Mouse (Mus musculus) liver, embryonic 11.5 days (tissue): Measurements from ENCODE around the gene Tex264. TPM values are rescaled to one million over a fixed set of nuclear protein-coding genes. Genes with fewer than 3 reads are reported as not detected.

Source experiments
- ATAC-seq: fragments of 200-750 bp; cut with Nextera tagmentation; replicated peaks from 2 replicates; pipeline ENCODE4 v1.8.0; 2017; ENCODE audit warnings: moderate number of reproducible peaks, mild to moderate bottlenecking, moderate TSS enrichment, moderate library complexity; ENCODE audit not compliant: low FRiP score
- DNase-seq: peaks from one replicate; pipeline ENCODE4 v3.0.0-alpha.2; 2017; ENCODE audit warnings: low spot score
- H3K27ac ChIP-seq: fragments of 300-500 bp; sonication (generic); 2 replicates; pipeline ENCODE4 v1.5.1; 2014; ENCODE audit warnings: mild to moderate bottlenecking, low read depth, low read length, control low read depth
- H3K27me3 ChIP-seq: fragments of 300-500 bp; sonication (generic); replicated peaks from 2 replicates; pipeline ENCODE4 v1.6.1; 2014; ENCODE audit warnings: low read length, mixed read lengths; ENCODE audit not compliant: control insufficient read depth, insufficient read depth
- H3K36me3 ChIP-seq: fragments of 300-500 bp; sonication (generic); 2 replicates; pipeline ENCODE4 v1.6.1; 2014; ENCODE audit warnings: mild to moderate bottlenecking, low read length, moderate library complexity, mixed read lengths; ENCODE audit not compliant: control insufficient read depth, insufficient read depth
- H3K4me1 ChIP-seq: fragments of 300-500 bp; sonication (generic); replicated peaks from 2 replicates; pipeline ENCODE4 v1.6.1; 2014; ENCODE audit warnings: low read length, mixed read lengths; ENCODE audit not compliant: control insufficient read depth, insufficient read depth
- H3K4me2 ChIP-seq: fragments of 300-500 bp; sonication (generic); 2 replicates; pipeline ENCODE4 v1.6.1; 2014; ENCODE audit warnings: mild to moderate bottlenecking, control low read depth, moderate library complexity
- H3K4me3 ChIP-seq: fragments of 300-500 bp; sonication (generic); 2 replicates; pipeline ENCODE4 v1.5.1; 2014; ENCODE audit warnings: low read depth, low read length, control low read depth
- H3K9ac ChIP-seq: fragments of 300-500 bp; sonication (generic); 2 replicates; pipeline ENCODE4 v1.6.1; 2014; ENCODE audit warnings: low read depth, low read length, control low read depth
- H3K9me3 ChIP-seq: fragments of 300-500 bp; sonication (generic); 2 replicates; pipeline ENCODE4 v1.6.1; 2016; ENCODE audit warnings: low read length, inconsistent platforms, mixed read lengths; ENCODE audit not compliant: control insufficient read depth
- WGBS: fragments of 180-500 bp; shearing (Covaris S2); extraction: QIAGEN DNeasy Blood & Tissue Kit; methylation state at CpG from one replicate; pipeline ENCODE4 v1.1.7; 2014; 5-methylcytosine and 5-hydroxymethylcytosine counted together
- polyA plus RNA-seq: library from polyadenylated mRNA; unstranded; fragments of >200 nt; fragmentation: Nextera tagmentation; extraction: Ambion mirVana; gene quantifications from 2 replicates; pipeline ENCODE4 v1.2.1, GENCODE M21; 2014

Gene Tex264
- polyA plus RNA-seq: 29.3 and 33.1 TPM in 2 replicates

GRCm38 (mm10) chr9:106685249-106686101 is at the start of gene Tex264:
TSS of gene Tex264 (minus strand) at chr9:106685927.
- Histone ChIP-seq H3K9ac (peak within 1 kb of the TSS; percentile 80), H3K27ac (peak within 1 kb of the TSS; percentile 17), H3K36me3 (no peaks in the 10 kb centered on the region; the same call in 1 of the 2 replicates), H3K4me3 (peak within 1 kb of the TSS; percentile 62), H3K4me1 (peaks cover 19% of the 10 kb centered on the region), H3K9me3 (no peaks in the 10 kb centered on the region), H3K27me3 (no peaks in the 10 kb centered on the region), H3K4me2 (peak within 1 kb of the TSS; percentile 83)
- DNase-seq: peak; percentile 80
- ATAC-seq: peak; percentile 79
- under 1% methylated on average over 86 of the region's 86 CpGs for WGBS

DNA sequence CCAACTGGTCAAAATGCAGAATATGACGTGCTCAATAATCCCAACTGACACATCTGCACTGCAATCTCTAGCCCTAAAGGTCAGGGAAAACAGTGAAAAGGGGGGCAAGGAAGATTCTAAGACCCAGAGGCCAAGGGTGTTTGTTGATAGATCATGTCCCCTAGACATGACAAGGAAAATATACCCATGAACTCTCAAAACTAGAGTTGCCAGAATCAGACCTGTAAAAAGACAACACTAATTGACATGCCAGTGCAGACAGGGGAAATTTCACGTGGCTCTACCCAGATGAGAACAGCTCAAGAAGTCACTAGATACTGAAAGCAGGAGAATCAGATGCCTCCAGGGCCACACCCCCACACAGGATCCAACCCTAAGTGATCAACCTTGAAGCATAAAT is 48.0 kb upstream of the Tex264 start:
- DNase-seq: no peak
- H3K27me3 ChIP-seq: no peaks in the 10 kb centered on the region
- WGBS: 76% methylated on average over 2 of the region's 2 CpGs
- no peak overlapping the region for H3K4me2 ChIP-seq
- no peak overlapping the region for H3K9ac ChIP-seq
- ATAC-seq: no peak
- no peaks in the 10 kb centered on the region for H3K9me3 ChIP-seq
- no peak overlapping the region for H3K27ac ChIP-seq
- no peaks in the 10 kb centered on the region for H3K4me1 ChIP-seq
- 0 out of 2 replicates have a peak, but pooled peaks cover 2% of the 10 kb centered on the region for H3K36me3 ChIP-seq
- H3K4me3 ChIP-seq: no peak overlapping the region

- Histone ChIP-seq H3K4me1 (peaks cover 4% of the 10 kb centered on the region), H3K27me3 (no peaks in the 10 kb centered on the region), H3K9me3 (no peaks in the 10 kb centered on the region), H3K4me2 (no peak overlapping the region), H3K27ac (no peak overlapping the region), H3K36me3 (no peaks in the 10 kb centered on the region), H3K9ac (no peak overlapping the region), H3K4me3 (no peak overlapping the region)
- no peak for DNase-seq
- 93% methylated on average over 2 of the region's 2 CpGs for WGBS
- ATAC-seq: no peak
Measured at GRCm38 (mm10) chr9:106729416-106729815, 43.7 kb upstream of the Tex264 start.

GRCm38 (mm10) chr9:106726891-106727290 is 41.2 kb upstream of the Tex264 start:
- Histone ChIP-seq H3K27me3 (no peaks in the 10 kb centered on the region), H3K36me3 (no peaks in the 10 kb centered on the region), H3K4me1 (peaks cover 4% of the 10 kb centered on the region), H3K9ac (no peak overlapping the region), H3K4me3 (no peak overlapping the region), H3K9me3 (no peaks in the 10 kb centered on the region), H3K27ac (peak overlapping the region; percentile 41; the same call in 1 of the 2 replicates), H3K4me2 (0 out of 2 replicates have a peak overlapping the region, but pooled peaks have one; percentile 18)
- DNase-seq (peak; percentile 34), ATAC-seq (peak; percentile 96)
- WGBS: 38% methylated on average over 1 of the region's 1 CpGs

DNA sequence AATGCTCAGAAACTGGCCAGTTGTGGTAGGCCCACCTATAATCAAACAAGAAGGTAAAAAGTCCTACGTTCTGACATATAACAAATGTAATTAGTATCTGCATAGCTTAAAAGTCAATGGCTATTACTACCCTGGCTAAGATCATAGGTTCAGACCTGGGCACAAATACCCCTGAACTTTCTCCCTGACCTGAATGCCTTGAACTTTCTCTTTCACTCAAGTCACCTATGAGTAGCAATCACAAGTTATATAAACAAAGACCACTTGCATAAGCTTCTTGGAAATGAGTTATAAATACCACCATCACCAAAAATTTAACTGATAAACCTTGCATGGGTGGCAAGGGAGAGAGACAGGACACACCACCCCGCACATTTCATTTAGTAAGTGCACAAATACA is 39.7 kb upstream of the Tex264 start:
- WGBS: 84% methylated on average over 2 of the region's 2 CpGs
- H3K4me2 ChIP-seq: no peak overlapping the region
- H3K9me3 ChIP-seq: no peaks in the 10 kb centered on the region
- no peaks in the 10 kb centered on the region for H3K27me3 ChIP-seq
- H3K4me3 ChIP-seq: no peak overlapping the region
- H3K27ac ChIP-seq: no peak overlapping the region
- DNase-seq (no peak), ATAC-seq (no peak)
- H3K9ac ChIP-seq: no peak overlapping the region
- no peaks in the 10 kb centered on the region for H3K36me3 ChIP-seq
- H3K4me1 ChIP-seq: peaks cover 4% of the 10 kb centered on the region

DNA sequence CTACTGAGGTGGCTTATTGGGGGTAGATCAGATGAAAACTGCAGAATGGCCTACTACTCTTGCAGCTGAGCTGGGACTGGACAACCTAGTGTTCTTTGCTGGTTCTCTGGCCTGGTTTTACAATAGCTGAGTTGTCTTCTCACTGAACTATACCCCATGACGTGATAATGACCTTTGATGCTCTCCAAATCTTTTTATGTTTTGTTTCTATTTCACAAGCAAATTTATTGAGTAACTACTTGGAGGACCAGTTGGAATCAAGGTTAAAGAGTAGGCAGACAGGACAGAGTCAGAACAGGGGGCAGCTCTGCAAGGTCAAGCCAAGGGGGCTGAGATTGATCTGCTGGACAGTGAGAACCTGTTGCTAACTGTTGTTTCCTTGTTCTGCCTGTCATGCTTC is 39.1 kb upstream of the Tex264 start:
- WGBS: 90% methylated on average over 1 of the region's 1 CpGs
- peaks cover 4% of the 10 kb centered on the region for H3K4me1 ChIP-seq
- DNase-seq (no peak), ATAC-seq (no peak)
- no peaks in the 10 kb centered on the region for H3K36me3 ChIP-seq
- H3K27me3 ChIP-seq: no peaks in the 10 kb centered on the region
- H3K4me2 ChIP-seq: no peak overlapping the region
- no peak overlapping the region for H3K27ac ChIP-seq
- no peaks in the 10 kb centered on the region for H3K9me3 ChIP-seq
- H3K9ac ChIP-seq: no peak overlapping the region
- no peak overlapping the region for H3K4me3 ChIP-seq

- H3K36me3 ChIP-seq: peaks cover 23% of the 10 kb centered on the region; the same call in 1 of the 2 replicates
- H3K4me3 ChIP-seq: no peak overlapping the region
- no peak overlapping the region for H3K27ac ChIP-seq
- no peaks in the 10 kb centered on the region for H3K27me3 ChIP-seq
- no peaks in the 10 kb centered on the region for H3K4me1 ChIP-seq
- no peak overlapping the region for H3K9ac ChIP-seq
- no peak for ATAC-seq
- WGBS: 90% methylated on average over 4 of the region's 4 CpGs
- H3K9me3 ChIP-seq: no peaks in the 10 kb centered on the region
- no peak for DNase-seq
- H3K4me2 ChIP-seq: no peak overlapping the region
Measured at GRCm38 (mm10) chr9:106716729-106717128, 31.0 kb upstream of the Tex264 start.

DNA sequence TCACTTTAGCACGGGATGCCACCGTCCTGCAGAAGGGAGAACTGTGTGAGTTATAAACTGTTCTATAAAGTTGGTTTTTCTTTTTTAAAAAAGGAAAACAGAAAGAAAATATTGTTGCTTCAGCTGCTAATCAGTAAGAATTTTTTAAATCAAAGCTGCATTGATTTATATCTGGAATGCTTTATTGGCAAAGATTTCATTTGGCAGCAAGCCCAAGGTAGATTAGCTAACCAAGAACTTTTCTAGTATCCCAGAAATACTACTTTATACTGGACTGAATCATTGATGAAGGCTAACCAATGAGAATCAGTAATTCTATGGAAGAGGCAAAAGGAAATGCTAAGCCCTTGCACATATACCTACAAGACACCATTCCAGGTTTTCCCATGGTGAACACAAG is 30.5 kb upstream of the Tex264 start:
- no peak overlapping the region for H3K4me2 ChIP-seq
- WGBS: 90% methylated on average over 2 of the region's 2 CpGs
- no peaks in the 10 kb centered on the region for H3K27me3 ChIP-seq
- H3K36me3 ChIP-seq: peaks cover 23% of the 10 kb centered on the region; the same call in 1 of the 2 replicates
- no peak overlapping the region for H3K4me3 ChIP-seq
- no peak overlapping the region for H3K27ac ChIP-seq
- H3K4me1 ChIP-seq: no peaks in the 10 kb centered on the region
- ATAC-seq: no peak
- DNase-seq: no peak
- no peaks in the 10 kb centered on the region for H3K9me3 ChIP-seq
- no peak overlapping the region for H3K9ac ChIP-seq

- peaks cover 23% of the 10 kb centered on the region for H3K36me3 ChIP-seq
- no peak overlapping the region for H3K27ac ChIP-seq
- no peak overlapping the region for H3K4me3 ChIP-seq
- no peak overlapping the region for H3K4me2 ChIP-seq
- ATAC-seq (no peak), DNase-seq (no peak)
- no peaks in the 10 kb centered on the region for H3K4me1 ChIP-seq
- no peaks in the 10 kb centered on the region for H3K27me3 ChIP-seq
- 94% methylated on average over 2 of the region's 2 CpGs for WGBS
- H3K9me3 ChIP-seq: no peaks in the 10 kb centered on the region
- H3K9ac ChIP-seq: no peak overlapping the region
Measured at GRCm38 (mm10) chr9:106712470-106712869, 26.7 kb upstream of the Tex264 start.
